Mouse (Mus musculus): Measurements from ENCODE around the gene Cyp2w1. TPM values are rescaled to one million over a fixed set of nuclear protein-coding genes. Genes with fewer than 3 reads are reported as not detected.

Gene Cyp2w1
- total RNA-seq, 2 experiments from 2014 or later: not detected

DNA sequence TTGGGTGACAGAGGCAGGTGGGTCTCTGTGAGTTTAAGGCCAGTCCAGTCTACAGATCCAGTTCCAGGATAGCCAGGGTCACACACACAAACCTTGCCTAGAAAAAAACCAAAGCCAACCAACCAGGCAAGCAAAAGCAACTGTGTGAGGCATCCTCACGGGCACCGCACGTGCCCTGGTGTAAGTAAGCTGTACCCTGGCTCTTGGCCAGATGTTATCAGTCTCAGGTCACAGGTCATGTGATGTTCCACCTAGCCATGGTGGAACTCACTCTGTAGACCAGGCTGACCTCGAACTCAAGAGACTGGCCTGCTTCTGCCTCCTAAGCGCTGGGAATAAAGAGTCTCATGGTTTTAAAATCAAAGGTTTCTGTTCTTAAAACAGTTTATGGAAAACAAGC is 6.8 kb downstream of the Cyp2w1 start:
- ATAC-seq (replicated peaks; ENCODE audit: low FRiP score, poor library complexity, severe bottlenecking): no peak

DNA sequence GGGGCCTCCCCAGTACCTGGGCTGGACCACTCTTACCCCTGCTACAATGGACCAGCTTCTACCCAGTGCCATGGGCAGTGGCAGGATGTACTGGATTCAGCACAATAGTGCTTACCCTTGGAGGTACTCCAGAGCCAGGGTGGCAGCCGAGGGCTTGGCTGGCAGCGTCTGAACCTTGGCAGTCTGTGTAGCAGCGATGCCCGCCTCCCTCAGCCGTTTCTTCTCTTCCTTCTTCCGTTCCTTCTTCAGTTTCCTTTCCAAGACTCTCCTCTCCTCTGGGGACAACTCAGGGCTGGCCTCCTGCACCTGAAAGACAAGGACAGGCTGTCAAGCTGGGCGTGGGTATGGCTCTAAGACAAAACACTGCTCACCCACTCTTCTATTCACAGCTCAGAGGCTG is 11.4 kb downstream of the Cyp2w1 start:
- ATAC-seq (replicated peaks; ENCODE audit: low FRiP score, poor library complexity, severe bottlenecking): peak; percentile 18; the same call in 1 of the 2 replicates

DNA sequence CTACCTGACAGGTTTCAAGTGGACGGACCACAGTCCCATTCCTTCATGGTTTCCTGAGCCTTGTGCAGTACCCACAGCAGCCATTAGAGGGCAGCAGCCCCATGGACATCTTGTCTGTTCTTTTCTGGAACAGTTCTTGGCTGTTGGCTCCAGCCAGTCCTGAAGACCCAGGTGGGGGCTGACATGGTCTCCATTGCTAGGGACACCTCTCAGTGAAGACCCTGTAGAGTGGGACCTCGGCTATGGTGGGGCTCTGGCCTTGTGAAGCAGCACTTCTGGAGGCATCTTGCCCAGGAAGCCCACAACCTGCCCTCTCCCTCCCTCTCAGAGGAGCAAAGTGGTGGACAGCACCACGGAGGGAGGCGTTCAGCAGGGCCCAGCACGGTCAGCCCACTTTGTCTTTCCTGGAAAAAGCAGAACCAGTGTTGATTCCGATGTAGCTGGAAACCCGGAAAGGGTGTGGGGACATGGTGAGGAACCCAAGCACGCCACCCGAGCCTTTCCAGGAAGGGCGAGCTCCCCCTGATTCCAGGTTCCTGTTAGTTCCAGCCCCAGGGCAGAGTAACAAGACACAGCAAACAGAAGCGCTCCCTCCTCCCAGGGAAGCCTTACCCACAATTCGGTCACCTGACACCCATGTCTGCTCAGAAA is 12.0 kb downstream of the Cyp2w1 start:
- ATAC-seq (replicated peaks; ENCODE audit: low FRiP score, poor library complexity, severe bottlenecking): peak; percentile 82

DNA sequence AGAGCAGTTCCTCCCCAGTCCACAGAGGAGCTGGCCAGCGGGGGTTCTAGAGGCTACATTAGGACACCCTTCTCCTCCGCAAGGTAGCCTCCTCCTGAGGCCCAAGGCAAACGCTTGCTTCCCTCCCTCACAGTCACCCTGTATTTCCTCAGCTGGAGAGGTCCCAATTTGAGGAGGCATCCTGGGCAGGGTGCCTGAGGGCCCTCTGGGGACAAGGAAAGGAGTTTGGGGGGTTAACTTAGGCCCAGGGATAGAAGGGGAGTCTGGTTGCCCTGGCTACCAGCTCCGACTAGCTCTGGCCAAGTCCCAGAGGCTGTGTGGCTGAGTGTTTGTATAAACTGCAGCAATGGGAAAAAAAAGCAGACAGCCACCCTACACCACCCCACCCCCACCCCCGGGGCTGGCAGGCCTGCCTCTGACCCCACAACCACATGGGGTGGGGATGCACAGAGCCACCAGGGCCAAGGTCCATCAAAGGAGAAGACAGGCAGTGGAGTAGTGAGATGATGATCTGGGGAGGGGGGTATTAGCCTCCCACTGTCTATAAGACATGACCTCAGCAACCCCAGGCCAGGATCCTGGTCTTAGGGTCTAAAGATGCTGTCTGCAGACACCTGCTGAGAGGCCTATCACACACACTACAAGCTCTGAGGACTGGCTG is 12.6 kb downstream of the Cyp2w1 start:
- no peak for ATAC-seq (replicated peaks; ENCODE audit: low FRiP score, poor library complexity, severe bottlenecking)

DNA sequence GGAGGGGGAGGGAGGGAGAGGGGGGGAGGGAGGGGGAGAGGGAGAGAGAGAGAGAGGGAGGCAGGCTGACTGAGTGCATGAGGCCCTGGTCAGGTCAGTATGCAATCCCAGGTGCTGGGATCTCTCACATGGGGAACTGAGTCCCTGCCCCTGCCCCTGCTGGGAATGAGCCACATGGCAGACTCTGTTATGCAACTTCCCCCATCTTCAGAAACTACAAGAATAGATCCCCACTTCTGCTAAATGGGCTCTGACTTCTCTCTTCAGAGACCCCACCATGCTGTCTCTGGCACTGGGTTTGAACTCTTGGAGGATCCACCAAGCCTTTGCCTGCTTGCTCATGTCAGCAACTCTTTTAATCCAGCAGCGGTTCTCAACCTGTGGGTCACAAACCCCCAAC is 13.4 kb downstream of the Cyp2w1 start:
- ATAC-seq (replicated peaks; ENCODE audit: low FRiP score, poor library complexity, severe bottlenecking): no peak

DNA sequence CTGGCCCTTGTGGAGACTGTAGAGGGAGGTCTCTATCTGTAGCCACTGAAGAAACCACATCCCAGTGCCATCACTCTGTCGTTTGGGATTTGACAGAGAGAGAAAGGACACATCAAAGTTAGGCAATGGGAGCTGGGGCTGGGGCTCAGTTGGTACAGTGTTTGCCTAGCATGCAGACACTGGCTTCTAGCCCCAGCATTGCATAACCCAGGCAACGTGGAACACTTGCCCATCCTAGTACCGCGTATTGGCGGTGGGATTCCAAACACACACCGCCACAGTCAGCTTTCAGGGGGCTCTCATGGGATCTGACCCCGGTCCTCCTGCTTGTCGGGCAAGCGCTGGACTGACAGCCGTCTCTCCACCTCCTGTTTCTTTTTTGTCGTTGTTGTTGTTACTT is 14.1 kb downstream of the Cyp2w1 start:
- no peak for ATAC-seq (replicated peaks; ENCODE audit: low FRiP score, poor library complexity, severe bottlenecking)

DNA sequence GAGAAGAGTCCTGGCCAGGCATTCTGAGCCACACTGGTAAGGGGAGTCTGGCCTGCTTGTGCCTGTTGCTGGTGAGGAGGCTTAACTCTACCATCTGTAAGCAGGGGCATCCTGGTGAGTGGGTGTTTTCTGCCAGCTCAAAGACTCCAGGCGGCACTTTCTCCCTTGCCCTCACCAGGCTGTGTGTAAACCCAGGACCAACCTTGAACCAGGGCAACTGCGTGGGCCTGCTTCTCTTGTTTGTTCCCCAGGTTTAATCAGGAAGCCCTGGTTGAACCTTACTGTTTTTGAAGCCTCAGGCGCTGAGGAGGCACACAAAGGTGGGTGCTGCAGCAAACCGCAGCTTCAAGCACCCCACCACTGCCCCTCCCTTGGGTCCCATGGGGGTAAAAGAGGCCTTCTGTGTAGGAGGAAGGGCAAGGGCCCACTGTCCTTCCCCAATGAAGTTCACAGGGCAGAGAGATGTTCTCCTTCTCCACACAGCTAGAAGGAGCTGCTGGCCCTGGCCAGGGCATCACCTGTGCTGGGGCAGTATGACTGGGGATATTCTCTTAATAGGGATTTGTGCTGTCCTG is 15.6 kb downstream of the Cyp2w1 start:
- ATAC-seq (replicated peaks; ENCODE audit: low FRiP score, poor library complexity, severe bottlenecking): no peak

DNA sequence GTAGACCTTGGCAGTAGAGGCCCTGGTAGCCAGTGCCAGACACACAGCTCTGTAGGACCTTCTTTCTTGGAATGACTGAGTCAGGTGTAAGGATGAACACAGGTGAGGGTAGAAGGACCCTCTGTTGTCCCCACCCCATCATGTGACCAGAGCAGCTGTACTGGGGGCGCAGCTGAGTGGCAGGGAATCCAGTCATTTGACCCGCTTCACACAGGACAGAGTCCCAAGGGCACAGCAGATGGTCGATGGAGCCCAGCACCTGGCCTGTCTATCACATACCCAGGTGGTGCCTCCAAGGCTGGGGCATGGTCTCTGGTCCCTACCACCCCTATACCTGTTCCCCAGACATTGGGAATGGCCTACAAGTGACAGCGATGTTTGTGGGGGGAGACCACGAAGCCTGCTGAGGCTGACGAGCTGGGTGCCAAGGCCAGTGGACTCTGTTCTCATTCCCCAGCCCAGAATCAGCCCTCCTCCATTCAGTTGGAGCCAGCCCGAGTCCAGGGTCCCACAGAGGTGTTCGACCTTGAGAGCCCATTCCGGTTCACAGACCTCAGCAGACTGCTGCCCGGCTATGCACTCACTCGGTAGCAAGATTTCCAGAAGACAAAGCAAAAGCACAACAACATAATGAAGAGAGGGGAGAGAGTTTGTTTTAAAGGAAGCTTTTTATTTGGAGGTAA is 16.4 kb downstream of the Cyp2w1 start:
- no peak for ATAC-seq (replicated peaks; ENCODE audit: low FRiP score, poor library complexity, severe bottlenecking)

DNA sequence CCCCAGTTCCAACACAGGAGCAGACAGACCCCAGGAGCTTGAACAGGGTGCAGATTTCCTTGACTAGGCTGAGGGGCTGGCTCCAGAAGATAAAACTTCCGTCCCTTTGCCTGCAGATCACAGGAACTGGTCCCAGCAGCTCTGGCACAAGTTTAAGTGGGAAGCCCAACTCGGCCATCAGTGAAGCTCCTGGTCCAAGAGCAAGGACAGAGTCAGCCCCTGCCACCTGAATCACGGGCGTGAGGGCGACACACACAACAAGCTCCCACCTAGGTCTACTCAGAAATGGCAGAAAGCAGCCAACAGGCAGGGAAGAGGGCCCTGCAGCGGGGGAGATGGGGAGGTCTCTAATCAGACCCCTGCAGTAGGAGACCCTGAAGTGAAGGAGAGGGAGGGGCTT is 17.9 kb downstream of the Cyp2w1 start:
- no peak for ATAC-seq (replicated peaks; ENCODE audit: low FRiP score, poor library complexity, severe bottlenecking)

DNA sequence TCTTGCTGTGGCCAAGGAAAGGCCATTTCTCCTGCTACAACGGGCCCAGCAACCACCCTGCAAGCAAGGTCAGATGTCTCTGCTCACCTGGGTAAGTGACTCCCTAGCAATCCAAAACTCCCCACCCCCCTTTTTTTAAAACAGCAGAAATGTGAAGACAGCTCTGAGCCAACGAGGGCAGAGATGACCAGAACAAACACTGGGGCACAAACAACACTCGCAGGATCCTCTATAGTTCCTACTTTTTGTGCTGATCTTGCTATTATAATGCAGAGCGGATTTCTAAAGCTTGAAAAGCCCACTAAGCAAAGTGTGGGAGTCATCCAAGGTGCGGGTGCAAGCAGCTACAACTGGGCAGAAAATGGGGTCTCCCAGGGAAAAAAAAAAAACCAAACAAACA is 18.7 kb downstream of the Cyp2w1 start:
- no peak for ATAC-seq (replicated peaks; ENCODE audit: low FRiP score, poor library complexity, severe bottlenecking)

DNA sequence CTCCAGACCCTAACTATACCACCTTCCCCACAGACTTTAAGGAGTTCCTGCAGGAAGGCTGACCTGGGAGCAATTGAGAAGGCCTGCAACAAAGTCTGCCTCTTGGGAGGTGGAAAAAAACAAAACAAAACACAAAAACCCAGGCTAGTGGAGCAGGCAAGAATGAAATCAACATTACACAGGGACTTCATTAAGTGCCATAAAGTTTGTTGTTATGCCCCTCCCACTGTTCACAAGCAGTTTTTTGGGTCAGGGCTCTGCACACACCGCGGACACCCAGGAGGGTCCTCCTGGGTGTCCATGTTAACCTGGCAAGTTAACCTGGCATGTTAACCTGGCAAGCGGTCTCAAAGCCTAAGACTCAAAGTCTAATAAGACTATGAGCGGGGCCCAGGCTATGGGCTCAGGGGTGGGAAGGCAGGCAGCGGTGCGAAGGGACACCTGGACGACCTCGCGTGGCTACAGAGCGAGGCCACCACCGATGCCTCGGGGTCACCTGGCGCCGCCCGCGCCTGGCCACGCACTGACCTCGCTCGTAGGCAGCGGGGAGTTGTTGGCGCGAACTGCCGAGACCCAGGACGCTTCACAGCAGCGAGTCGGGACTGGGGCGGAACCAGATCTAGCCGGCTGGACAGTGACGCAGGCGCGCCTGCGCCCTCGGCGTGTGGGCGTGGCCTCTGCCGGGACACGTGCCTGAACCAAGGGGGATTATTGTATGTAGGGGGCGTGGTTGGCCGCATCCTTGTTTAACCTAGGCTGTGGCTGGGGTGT is 19.4 kb downstream of the Cyp2w1 start:
- ATAC-seq (replicated peaks; ENCODE audit: low FRiP score, poor library complexity, severe bottlenecking): peak; percentile 89

DNA sequence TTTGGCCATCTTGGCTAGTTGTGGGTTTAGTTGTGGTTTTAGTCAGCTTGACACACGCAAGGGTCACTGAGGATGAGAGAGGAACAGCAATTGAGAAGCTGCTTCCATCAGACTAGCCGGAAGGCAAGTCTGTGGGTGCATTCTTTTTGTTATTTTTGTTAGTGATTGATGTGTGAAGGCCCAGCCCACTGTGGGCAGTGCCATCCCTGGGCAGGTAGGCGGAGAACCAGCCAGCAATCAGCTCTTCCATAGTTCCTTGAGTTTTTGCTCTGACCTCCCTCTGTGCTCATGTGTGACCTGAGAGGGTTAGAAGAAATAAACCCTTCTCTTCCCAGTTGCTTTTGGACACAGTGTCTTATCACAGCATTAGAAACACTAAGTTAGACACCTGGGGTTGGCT is 20.7 kb downstream of the Cyp2w1 start:
- no peak for ATAC-seq (replicated peaks; ENCODE audit: low FRiP score, poor library complexity, severe bottlenecking)

DNA sequence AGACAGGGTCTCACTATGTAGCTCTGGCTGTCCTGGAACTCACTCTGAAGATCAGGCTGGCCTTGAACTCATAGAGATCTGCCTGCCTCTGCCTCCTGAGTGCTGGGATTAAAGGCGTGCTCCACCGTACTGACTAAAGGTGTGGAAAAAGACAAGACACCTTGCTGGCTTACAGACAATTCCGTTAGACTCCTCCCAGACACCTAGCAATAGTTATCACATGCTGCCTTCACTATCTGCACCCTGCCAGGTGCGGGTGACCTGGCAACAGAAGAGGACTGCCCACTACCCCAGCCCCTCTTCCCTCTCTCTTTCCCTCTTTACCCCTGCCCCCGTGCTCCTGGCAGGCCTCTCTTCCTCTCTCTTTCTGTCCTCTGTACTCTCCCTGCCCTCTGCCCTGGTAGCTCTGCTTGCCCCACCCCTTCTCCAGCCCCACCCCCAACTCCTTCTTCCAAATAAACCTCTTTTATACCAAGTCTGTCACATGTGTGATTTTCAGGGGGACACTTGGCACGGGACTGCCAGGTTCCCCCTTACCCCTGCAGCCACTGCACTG is 21.6 kb downstream of the Cyp2w1 start:
- no peak for ATAC-seq (replicated peaks; ENCODE audit: low FRiP score, poor library complexity, severe bottlenecking)

DNA sequence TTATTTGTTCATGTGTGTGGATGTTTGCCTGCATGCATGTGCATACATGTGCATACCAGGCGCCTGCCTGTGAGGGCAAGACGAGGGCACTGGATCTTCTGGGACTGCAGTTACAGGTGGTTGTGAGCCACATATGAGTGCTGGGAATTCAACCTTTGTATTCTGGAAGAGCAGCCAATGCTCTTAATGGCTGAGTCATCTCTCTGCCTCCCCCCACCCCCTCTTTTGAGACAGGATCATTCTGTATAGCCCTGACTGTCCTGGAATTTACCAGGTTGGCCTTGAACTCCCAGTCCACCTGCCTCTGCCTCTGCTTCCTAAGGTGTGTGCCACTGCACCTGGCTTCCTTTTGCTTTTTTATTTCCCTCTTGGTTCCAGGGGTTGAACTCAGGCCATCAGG is 22.4 kb downstream of the Cyp2w1 start:
- no peak for ATAC-seq (replicated peaks; ENCODE audit: low FRiP score, poor library complexity, severe bottlenecking)

DNA sequence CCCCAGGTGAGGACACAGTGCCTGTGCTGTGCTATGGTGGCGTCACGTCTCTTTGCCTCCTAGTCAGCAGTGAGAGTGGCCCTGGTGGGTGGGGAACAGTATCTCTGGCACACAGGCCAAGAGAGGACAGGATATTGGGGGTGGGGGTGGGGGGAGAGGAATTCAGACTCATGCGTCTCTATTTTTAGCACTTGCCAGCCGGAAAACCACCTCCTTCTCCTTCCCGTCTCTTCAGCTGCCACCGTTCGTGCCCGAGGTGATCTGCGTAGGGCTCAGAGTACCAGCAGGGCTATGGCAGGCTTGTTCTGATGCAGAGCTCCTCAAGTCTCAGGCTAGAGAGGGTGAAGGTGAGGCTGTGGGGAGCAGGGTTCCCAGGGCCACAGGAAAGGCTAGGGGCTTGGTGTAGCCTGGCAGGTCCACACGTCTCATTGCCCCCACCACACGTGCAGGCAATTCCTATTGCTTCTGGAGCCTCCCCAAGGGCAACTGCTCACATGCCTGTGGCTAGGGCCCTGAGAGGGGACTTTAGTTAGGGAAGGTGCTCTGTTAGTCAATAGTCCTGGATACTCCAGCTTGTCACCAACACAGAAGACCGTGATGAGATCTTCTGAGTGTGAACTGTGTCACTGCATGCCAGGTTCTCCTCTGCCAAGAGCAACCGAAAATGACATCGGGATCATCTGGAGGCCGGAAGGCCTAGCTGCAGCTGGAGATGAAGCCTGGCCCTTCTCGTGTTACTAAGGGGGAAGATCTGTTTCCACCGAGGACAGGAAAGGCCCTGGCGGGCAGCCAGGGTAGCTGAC is 25.3 kb downstream of the Cyp2w1 start, which contains the start of gene Gpr146:
Gene Gpr146 (plus strand): TSS at position 230 of the 803 bp plus-strand sequence.
- ATAC-seq (replicated peaks; ENCODE audit: low FRiP score, poor library complexity, severe bottlenecking): no peak

DNA sequence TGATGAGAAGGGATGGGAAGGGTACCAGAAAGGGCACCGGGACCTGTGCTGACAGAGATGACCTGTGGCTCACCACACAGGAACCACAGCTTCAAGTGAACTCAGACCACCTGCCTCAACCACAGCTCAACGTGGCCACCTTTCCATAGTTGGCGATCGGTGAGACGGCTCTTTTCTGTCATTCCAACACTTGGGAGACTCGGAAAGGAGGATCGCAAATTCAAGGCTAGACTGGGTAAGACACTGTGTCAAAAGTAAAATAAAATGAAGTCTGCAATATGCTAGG is 25.8 kb downstream of the Cyp2w1 start:
- no peak for ATAC-seq (replicated peaks; ENCODE audit: low FRiP score, poor library complexity, severe bottlenecking)

DNA sequence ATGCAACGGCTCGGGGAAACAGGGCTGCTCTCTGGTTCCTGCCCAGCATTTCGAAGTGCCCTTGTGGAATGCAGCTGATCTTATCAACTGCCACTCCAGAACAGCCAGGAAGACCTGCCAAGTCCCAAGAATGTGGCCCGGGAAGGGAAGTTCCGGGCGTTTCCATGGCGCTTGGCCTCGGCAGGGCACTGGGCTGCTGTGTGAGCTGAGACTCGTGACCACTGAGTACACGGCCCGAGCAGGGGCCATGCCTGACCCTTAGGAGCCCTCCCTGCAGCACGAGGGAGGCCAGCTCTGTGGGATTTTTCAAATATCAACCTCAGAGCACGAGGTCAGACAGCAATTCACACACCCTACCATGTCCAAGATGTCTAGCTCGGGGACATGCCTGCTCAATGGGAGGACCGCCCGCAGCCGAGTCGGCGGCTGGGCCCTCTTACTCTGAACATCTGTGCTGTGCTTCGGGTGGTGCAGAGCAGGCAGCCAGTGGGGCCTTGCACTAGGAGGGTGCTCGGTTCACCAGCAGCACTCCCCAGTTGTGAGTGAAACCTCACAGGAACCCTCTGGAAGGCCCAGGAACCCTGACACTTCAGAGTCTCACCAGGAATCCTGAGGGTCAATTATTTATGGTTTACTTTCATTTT is 26.7 kb downstream of the Cyp2w1 start:
- no peak for ATAC-seq (replicated peaks; ENCODE audit: low FRiP score, poor library complexity, severe bottlenecking)

DNA sequence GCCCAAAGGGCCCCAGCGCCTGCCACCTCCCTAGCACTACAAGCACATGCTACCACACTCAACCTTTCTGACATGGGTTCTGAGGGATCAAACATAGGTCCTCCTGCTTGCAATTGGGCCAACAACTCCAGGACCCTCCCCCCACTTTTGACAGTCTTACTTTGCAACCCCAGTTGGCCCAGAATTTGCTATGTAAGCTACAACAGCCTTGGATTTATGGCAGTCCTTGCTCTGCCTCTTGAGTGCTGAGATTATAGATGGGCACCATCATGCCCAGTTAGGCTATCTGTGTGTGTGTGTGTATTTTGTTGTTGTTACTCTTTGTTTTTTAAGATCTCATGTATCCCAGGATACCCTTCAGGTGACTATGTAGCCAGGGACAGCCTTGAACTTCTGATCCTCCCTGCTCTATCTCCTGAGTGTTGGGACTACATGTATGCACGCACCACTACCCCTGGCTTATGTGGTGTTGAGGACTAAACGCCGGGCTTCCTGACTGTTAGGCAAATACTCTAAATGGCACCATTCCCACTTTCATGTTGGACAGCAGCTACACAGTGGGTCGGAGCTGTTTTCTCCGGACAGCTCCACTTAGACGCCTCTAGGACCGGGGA is 27.5 kb downstream of the Cyp2w1 start:
- peak; percentile 6 for ATAC-seq (replicated peaks; ENCODE audit: low FRiP score, poor library complexity, severe bottlenecking)

All from erythroblast, adult 5-6 weeks (primary cell).